Mouse (Mus musculus) MEL (cell line): ENCODE data around the gene Tiprl.

Experiments
- CTCF ChIP-seq, 3 experiments: IDR thresholded peaks in 2 of 3; conservative IDR thresholded peaks in 1 of 3; 2 replicates each; pipeline ENCODE4 v1.5.1; 2011 to 2012; ENCODE audit warnings: low read length in 3 of 3, low read depth in 2 of 3, mild to moderate bottlenecking in 2 of 3, improper control_type of control experiment in 1 of 3, inconsistent platforms in 1 of 3, mixed read lengths in 1 of 3, moderate library complexity in 1 of 3; ENCODE audit not compliant: control insufficient read depth in 1 of 3, insufficient read depth in 1 of 3, poor library complexity in 1 of 3, severe bottlenecking in 1 of 3
- E2F4 ChIP-seq: IDR thresholded peaks from 2 replicates; pipeline ENCODE4 v1.6.1; 2011; ENCODE audit warnings: low read depth, low read length, improper control_type of control experiment, borderline replicate concordance
- GABPA ChIP-seq: IDR thresholded peaks from 2 replicates; pipeline ENCODE4 v1.6.1; 2012; ENCODE audit warnings: low read depth, mild to moderate bottlenecking, inconsistent platforms, low read length, improper control_type of control experiment, moderate library complexity
- MAFK ChIP-seq: IDR thresholded peaks from 2 replicates; pipeline ENCODE4 v1.6.1; 2011; ENCODE audit warnings: low read depth, mild to moderate bottlenecking, low read length, improper control_type of control experiment, borderline replicate concordance
- MAX ChIP-seq: IDR thresholded peaks from 2 replicates; pipeline ENCODE4 v1.6.1; 2011; ENCODE audit warnings: low read length, improper control_type of control experiment
- POLR2A ChIP-seq, 2 experiments: IDR thresholded peaks; 2 replicates each; pipeline ENCODE4 v1.6.1; 2011 to 2012; ENCODE audit warnings: low read length in 2 of 2, mild to moderate bottlenecking in 2 of 2, control low read depth in 1 of 2, improper control_type of control experiment in 1 of 2, low read depth in 1 of 2, moderate library complexity in 1 of 2; ENCODE audit not compliant: control insufficient read depth in 1 of 2, insufficient read depth in 1 of 2, poor library complexity in 1 of 2
- RCOR1 ChIP-seq: IDR thresholded peaks from 2 replicates; pipeline ENCODE4 v1.6.1; 2012; ENCODE audit warnings: low read depth, mild to moderate bottlenecking, inconsistent platforms, low read length, improper control_type of control experiment
- TCF12 ChIP-seq: IDR thresholded peaks from 2 replicates; pipeline ENCODE4 v1.6.1; 2014; ENCODE audit warnings: low read depth, mild to moderate bottlenecking, inconsistent platforms, low read length, improper control_type of control experiment, moderate library complexity
- ZKSCAN1 ChIP-seq: IDR thresholded peaks from 2 replicates; pipeline ENCODE4 v1.6.1; 2012; ENCODE audit warnings: low read depth, mild to moderate bottlenecking, inconsistent platforms, low read length, improper control_type of control experiment, moderate library complexity
- ZMIZ1 ChIP-seq: IDR thresholded peaks from 2 replicates; pipeline ENCODE4 v1.6.1; 2012; ENCODE audit warnings: low read depth, mild to moderate bottlenecking, inconsistent platforms, low read length, improper control_type of control experiment, moderate library complexity
- ZNF384 ChIP-seq: IDR thresholded peaks from 2 replicates; pipeline ENCODE4 v1.6.1; 2012; ENCODE audit warnings: low read depth, mild to moderate bottlenecking, inconsistent platforms, low read length, improper control_type of control experiment

DNA sequence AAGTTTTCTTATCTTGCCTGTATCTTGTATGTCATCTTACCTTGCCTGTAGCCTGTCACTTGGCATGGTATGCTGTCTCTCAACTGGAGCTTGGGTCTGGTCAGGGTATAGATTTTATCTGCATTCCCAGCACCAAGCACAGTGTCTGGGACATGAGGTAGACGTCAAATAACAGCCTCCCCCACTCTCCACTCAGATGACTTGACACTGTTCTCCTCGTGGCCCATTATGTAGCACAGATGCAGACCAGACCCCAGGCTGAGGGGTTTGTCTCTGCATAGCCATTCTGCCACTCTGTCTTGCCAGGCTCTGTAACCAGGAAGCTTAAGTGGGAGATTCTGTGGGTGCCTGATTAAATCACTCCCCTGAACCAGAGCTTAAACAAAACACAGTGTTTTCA, 31.2 kb downstream of the Tiprl start:
- TF ChIP-seq POLR2A (IDR thresholded peaks at IDR 0.05; ENCODE audit: control insufficient read depth in 1 of 2, insufficient read depth in 1 of 2, low read depth in 1 of 2, low read length in 2 of 2, poor library complexity in 1 of 2) (no peak), CTCF (IDR thresholded peaks at IDR 0.05 in 2 of 3, conservative IDR thresholded peaks at IDR 0.05 in 1 of 3; ENCODE audit: control insufficient read depth in 1 of 3, insufficient read depth in 1 of 3, low read depth in 2 of 3, low read length in 3 of 3, poor library complexity in 1 of 3, severe bottlenecking in 1 of 3) (no peak), GABPA (no peak), TCF12 (no peak), MAFK (no peak), ZKSCAN1 (no peak), RCOR1 (no peak), ZNF384 (no peak), E2F4 (no peak), MAX (no peak), ZMIZ1 (no peak)
